8 mouse cellular contexts compared by ENCODE assay signal in the genomic region with DNA sequence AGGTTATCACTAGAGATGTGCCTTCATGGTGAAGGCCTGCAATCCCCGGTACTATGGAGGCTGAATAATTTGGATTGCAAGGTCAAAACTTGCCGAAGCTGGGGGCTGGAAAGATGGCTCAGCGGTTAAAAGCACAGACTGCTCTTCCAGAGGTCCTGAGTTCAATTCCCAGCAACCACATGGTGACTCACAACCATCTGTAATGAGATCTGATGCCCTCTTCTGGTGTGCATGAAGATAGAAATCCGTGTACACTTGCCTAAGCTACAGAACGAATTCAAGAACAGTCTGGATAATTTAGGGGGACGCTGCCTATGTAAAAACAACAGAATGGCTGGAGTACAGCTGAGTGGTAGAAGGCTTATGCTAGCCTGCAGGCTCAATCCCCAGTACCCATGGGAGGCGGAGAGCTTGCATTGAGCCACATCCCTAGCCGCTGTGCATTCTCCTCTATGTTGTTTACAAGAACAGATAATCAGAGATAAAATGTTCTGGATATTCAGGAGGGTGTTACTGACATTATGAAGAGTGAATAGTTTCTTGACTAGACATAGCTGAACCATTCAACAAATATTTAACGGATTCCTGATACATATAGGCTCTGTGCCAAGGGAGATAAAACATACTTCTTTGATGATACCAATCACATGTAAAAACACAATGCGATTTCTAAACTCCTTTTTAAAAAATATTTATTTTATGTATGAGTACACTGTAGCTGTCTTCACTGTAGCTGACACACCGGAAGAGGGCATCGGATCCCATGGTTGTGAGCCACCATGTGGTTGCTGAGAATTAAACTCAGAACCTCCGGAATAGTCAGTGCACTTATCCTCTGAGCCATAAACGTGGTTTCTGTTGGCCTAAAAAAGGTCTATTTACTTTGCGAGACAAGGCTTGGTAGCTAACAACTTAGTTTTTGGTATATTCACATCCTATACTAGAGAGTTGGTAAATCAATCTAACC. TPM values are rescaled to one million over a fixed set of nuclear protein-coding genes. Genes with fewer than 3 reads are reported as not detected.
DNase-seq lines count a peak whose midpoint lies in the region; ATAC-seq and TF ChIP-seq lines count a peak whose summit lies in the region.

No protein-coding gene starts in this region.

- in situ Hi-C loops in ES-E14 (cut with MboI; ENCODE audit: low sequenced_read_pairs in 2 of 2, unreplicated experiment in 2 of 2), result no loop called here

- peak overlapping the region; percentile 75 for H3K4me2 ChIP-seq in heart, embryonic 16.5 days (ENCODE audit: low read depth, low read length)
- peak overlapping the region; percentile 67 for H3K4me2 ChIP-seq in midbrain, embryonic 14.5 days (ENCODE audit: low read length)

- peaks cover 8% of the 10 kb centered on the region for H3K36me3 ChIP-seq in ES-E14 (ENCODE audit: control insufficient read depth, insufficient read depth, low read length, poor library complexity, severe bottlenecking)
- H3K36me3 ChIP-seq in heart, embryonic 16.5 days (ENCODE audit: control insufficient read depth, insufficient read depth), result no peaks in the 10 kb centered on the region
- peaks cover 28% of the 10 kb centered on the region for H3K36me3 ChIP-seq in limb, embryonic 10.5 days
- no peaks in the 10 kb centered on the region for H3K36me3 ChIP-seq in midbrain, embryonic 14.5 days (ENCODE audit: control insufficient read depth, insufficient read depth, low read length)

- H3K9me3 ChIP-seq in ES-E14 (ENCODE audit: control insufficient read depth, insufficient read depth, low read depth, low read length), result no peaks in the 10 kb centered on the region
- H3K9me3 ChIP-seq in heart, embryonic 16.5 days (replicated peaks; ENCODE audit: control insufficient read depth, low read length), result no peaks in the 10 kb centered on the region
- H3K9me3 ChIP-seq in limb, embryonic 10.5 days (replicated peaks), result no peaks in the 10 kb centered on the region
- H3K9me3 ChIP-seq in midbrain, embryonic 14.5 days (ENCODE audit: control insufficient read depth, low read length), result no peaks in the 10 kb centered on the region

- peak; percentile 29; the same call in 1 of the 2 replicates for ATAC-seq in heart, embryonic 16.5 days (replicated peaks; ENCODE audit: extremely low read depth, insufficient read depth, low FRiP score)
- ATAC-seq in midbrain, embryonic 14.5 days (ENCODE audit: low FRiP score, low TSS enrichment), result peak; percentile 41; the same call in 1 of the 2 replicates

- peak overlapping the region; percentile 65; the same call in 1 of the 2 replicates for H3K27ac ChIP-seq in ES-E14 (ENCODE audit: insufficient read depth, low read depth, low read length, poor library complexity, severe bottlenecking)
- peak overlapping the region; percentile 99 for H3K27ac ChIP-seq in heart, embryonic 16.5 days (ENCODE audit: low read length)
- H3K27ac ChIP-seq in limb, embryonic 10.5 days, result peak overlapping the region; percentile 95
- H3K27ac ChIP-seq in midbrain, embryonic 14.5 days (replicated peaks; ENCODE audit: low read depth, low read length), result peak overlapping the region; percentile 94

- DNase-seq in cerebellum, adult 11 months, result peak; percentile 23
- DNase-seq in cerebellum, postnatal 4 days (ENCODE audit: low spot score in 2 of 2), result no peak
- no peak for DNase-seq in ES-E14 (ENCODE audit: low read depth, low spot score)
- DNase-seq in embryo, embryonic 10 days (ENCODE audit: low spot score), result peak; percentile 61
- no peak for DNase-seq in limb, embryonic 10.5 days (ENCODE audit: low spot score)
- peak; percentile 73 for DNase-seq in midbrain, embryonic 14.5 days
- no peak for DNase-seq in urinary bladder, adult 2 months (ENCODE audit: low spot score)

- H3K4me3 ChIP-seq in ES-E14 (ENCODE audit: insufficient read depth in 1 of 2, low read depth in 1 of 2, low read length in 2 of 2, poor library complexity in 1 of 2, severe bottlenecking in 1 of 2), result peak overlapping the region; percentile 76 to 87
- peak overlapping the region; percentile 100 for H3K4me3 ChIP-seq in heart, embryonic 16.5 days (ENCODE audit: low read length)
- H3K4me3 ChIP-seq in limb, embryonic 10.5 days, result peak overlapping the region; percentile 82
- peak overlapping the region; percentile 92 for H3K4me3 ChIP-seq in midbrain, embryonic 14.5 days (replicated peaks; ENCODE audit: low read depth, low read length)

- H3K27me3 ChIP-seq in heart, embryonic 16.5 days (ENCODE audit: control insufficient read depth, insufficient read depth, low read length), result no peaks in the 10 kb centered on the region
- H3K27me3 ChIP-seq in limb, embryonic 10.5 days (ENCODE audit: low read depth, poor library complexity, severe bottlenecking), result no peaks in the 10 kb centered on the region
- no peaks in the 10 kb centered on the region for H3K27me3 ChIP-seq in midbrain, embryonic 14.5 days (ENCODE audit: control insufficient read depth, insufficient read depth, low read length)

- H3K4me1 ChIP-seq in ES-E14 (ENCODE audit: control insufficient read depth in 2 of 2, insufficient read depth in 2 of 2, low read length in 2 of 2, poor library complexity in 1 of 2), result peaks cover 3% of the 10 kb centered on the region in 2 experiments; a peak in 2 of 4 replicates
- H3K4me1 ChIP-seq in heart, embryonic 16.5 days (ENCODE audit: control insufficient read depth, insufficient read depth, low read length), result peaks cover 19% of the 10 kb centered on the region
- H3K4me1 ChIP-seq in limb, embryonic 10.5 days, result peaks cover 9% of the 10 kb centered on the region
- peaks cover 4% of the 10 kb centered on the region for H3K4me1 ChIP-seq in midbrain, embryonic 14.5 days (ENCODE audit: control insufficient read depth, insufficient read depth, low read length)

- peak overlapping the region; percentile 85 for H3K9ac ChIP-seq in ES-E14 (ENCODE audit: insufficient read depth, low read depth, low read length, poor library complexity, severe bottlenecking)
- H3K9ac ChIP-seq in heart, embryonic 16.5 days (ENCODE audit: low read length), result peak overlapping the region; percentile 75
- H3K9ac ChIP-seq in midbrain, embryonic 14.5 days (replicated peaks; ENCODE audit: low read length), result peak overlapping the region; percentile 83

- 38% methylated on average over 15 of the region's 15 CpGs for WGBS in heart, embryonic 16.5 days
- 47% methylated on average over 15 of the region's 15 CpGs for WGBS in limb, embryonic 10.5 days
- 44% methylated on average over 15 of the region's 15 CpGs for WGBS in midbrain, embryonic 14.5 days

TF ChIP-seq in ES-E14, 5 proteins besides CTCF, POLR2A, EP300 and RAD21:
- TF ChIP-seq HCFC1 (IDR thresholded peaks at IDR 0.05; ENCODE audit: borderline replicate concordance, insufficient read depth, low read length), result no peak
- no peak for TF ChIP-seq ZC3H11A (IDR thresholded peaks at IDR 0.05; ENCODE audit: borderline replicate concordance, low read depth, low read length)
- TF ChIP-seq MAFK (IDR thresholded peaks at IDR 0.05; ENCODE audit: insufficient read depth, low read depth, low read length), result no peak
- TF ChIP-seq CHD2 (IDR thresholded peaks at IDR 0.05; ENCODE audit: low read depth, low read length), result no peak
- TF ChIP-seq ZNF384 (IDR thresholded peaks at IDR 0.05; ENCODE audit: low read depth, low read length), result no peak
TF ChIP-seq in ES-E14: peak in this region for 0.

RNA-seq across cellular contexts. Expression of gene Asxl2, which starts 1.0 kb away (rescaled TPM):
- total RNA-seq in ES-E14 (2012; rRNA removed), result 44.4 and 54.8 TPM in 2 replicates
- polyA plus RNA-seq in heart, embryonic 16.5 days (2015; fragmentation: Nextera tagmentation; extraction: Ambion mirVana), result 15.6 and 16.3 TPM in 2 replicates
- 16.0 and 16.6 TPM in 2 replicates for polyA plus RNA-seq in limb, embryonic 10.5 days (2016; fragmentation: Nextera tagmentation; extraction: Ambion mirVana)
- polyA plus RNA-seq in midbrain, embryonic 14.5 days (2014; fragmentation: Nextera tagmentation; extraction: Ambion mirVana), result 10.2 and 14.4 TPM in 2 replicates
- polyA plus RNA-seq in urinary bladder, adult 2 months (2012; rRNA removed), result 10.0 and 11.5 TPM in 2 replicates

Comparison
In these comparisons a context has a peak if more than half of its experiments do, and no peak if none do; other contexts are left out.
1. DNase-seq: peak in cerebellum, adult 11 months (single experiment), embryo, embryonic 10 days (single experiment) and midbrain, embryonic 14.5 days (single experiment); none in cerebellum, postnatal 4 days (0 of 2), ES-E14 (single experiment), limb, embryonic 10.5 days (single experiment) and urinary bladder, adult 2 months (single experiment).
2. Peak in every context shown above with its lines, with median percentiles within 50 percentile points of each other: H3K27ac ChIP-seq, H3K4me3 ChIP-seq and H3K9ac ChIP-seq.